Mouse (Mus musculus) hindbrain, embryonic 13.5 days (tissue): Measurements from ENCODE around the gene Paqr7. TPM values are rescaled to one million over a fixed set of nuclear protein-coding genes. Genes with fewer than 3 reads are reported as not detected.
A peak's percentile ranks its signal among the peaks of the same experiment; 100 is the strongest.

Experiments used
- ATAC-seq: fragments of 200-750 bp; cut with Nextera tagmentation; 2 replicates; pipeline ENCODE4 v1.8.0; 2017; ENCODE audit warnings: moderate TSS enrichment; ENCODE audit not compliant: low FRiP score
- H3K27ac ChIP-seq: fragments of 300-500 bp; sonication (generic); 2 replicates; pipeline ENCODE4 v1.5.1; 2015; ENCODE audit warnings: inconsistent platforms, mild to moderate bottlenecking, moderate library complexity
- H3K27me3 ChIP-seq: fragments of 300-500 bp; sonication (generic); 2 replicates; pipeline ENCODE4 v1.6.1; 2015; ENCODE audit warnings: mild to moderate bottlenecking, inconsistent platforms
- H3K36me3 ChIP-seq: fragments of 300-500 bp; sonication (generic); 2 replicates; pipeline ENCODE4 v1.6.1; 2015; ENCODE audit warnings: mild to moderate bottlenecking, inconsistent platforms
- H3K4me1 ChIP-seq: fragments of 300-500 bp; sonication (generic); replicated peaks from 2 replicates; pipeline ENCODE4 v1.6.1; 2015; ENCODE audit warnings: inconsistent platforms
- H3K4me2 ChIP-seq: fragments of 300-500 bp; sonication (generic); 2 replicates; pipeline ENCODE4 v1.6.1; 2015; ENCODE audit warnings: inconsistent platforms, mild to moderate bottlenecking, moderate library complexity
- H3K4me3 ChIP-seq: fragments of 300-500 bp; sonication (generic); 2 replicates; pipeline ENCODE4 v1.5.1; 2015; ENCODE audit warnings: mild to moderate bottlenecking, inconsistent platforms
- H3K9ac ChIP-seq: fragments of 300-500 bp; sonication (generic); 2 replicates; pipeline ENCODE4 v1.6.1; 2015; ENCODE audit warnings: mild to moderate bottlenecking, inconsistent platforms
- H3K9me3 ChIP-seq: fragments of 300-500 bp; sonication (generic); 2 replicates; pipeline ENCODE4 v1.6.1; 2016; ENCODE audit warnings: inconsistent platforms
- WGBS: fragments of 180-500 bp; shearing (Covaris S2); methylation state at CpG from one replicate; pipeline ENCODE4 v1.1.7; 2015; 5-methylcytosine and 5-hydroxymethylcytosine counted together
- polyA plus RNA-seq: library from polyadenylated mRNA; unstranded; fragments of >200 nt; fragmentation: Nextera tagmentation; extraction: Ambion mirVana; gene quantifications from 2 replicates; pipeline ENCODE4 v1.2.1, GENCODE M21; 2015

Gene Paqr7
- 20.2 and 21.5 TPM in 2 replicates for polyA plus RNA-seq

- Histone ChIP-seq H3K27ac (peak within 1 kb of the TSS; percentile 80), H3K9me3 (no peaks in the 10 kb centered on the region), H3K4me1 (peaks cover 35% of the 10 kb centered on the region), H3K9ac (peak within 1 kb of the TSS; percentile 79), H3K4me2 (peak within 1 kb of the TSS; percentile 85), H3K36me3 (no peaks in the 10 kb centered on the region), H3K27me3 (peaks cover 4% of the 10 kb centered on the region; the same call in 1 of the 2 replicates), H3K4me3 (peak within 1 kb of the TSS; percentile 54)
- ATAC-seq, result peak; percentile 75
- WGBS, result 2% methylated on average over 35 of the region's 35 CpGs
These were observed at the start of gene Paqr7 for GRCm38 (mm10) chr4:134496595-134497210. Paqr7 (plus strand) TSS chr4:134496697.

- ATAC-seq, result no peak
- Histone ChIP-seq H3K9me3 (no peaks in the 10 kb centered on the region), H3K4me2 (no peak overlapping the region), H3K4me1 (peaks cover 51% of the 10 kb centered on the region), H3K27me3 (no peaks in the 10 kb centered on the region), H3K36me3 (no peaks in the 10 kb centered on the region), H3K9ac (no peak overlapping the region), H3K4me3 (no peak overlapping the region), H3K27ac (no peak overlapping the region)
- 55% methylated on average over 23 of the region's 23 CpGs for WGBS
These were observed 48.5 kb upstream of the Paqr7 start for GRCm38 (mm10) chr4:134447966-134448365.

DNA sequence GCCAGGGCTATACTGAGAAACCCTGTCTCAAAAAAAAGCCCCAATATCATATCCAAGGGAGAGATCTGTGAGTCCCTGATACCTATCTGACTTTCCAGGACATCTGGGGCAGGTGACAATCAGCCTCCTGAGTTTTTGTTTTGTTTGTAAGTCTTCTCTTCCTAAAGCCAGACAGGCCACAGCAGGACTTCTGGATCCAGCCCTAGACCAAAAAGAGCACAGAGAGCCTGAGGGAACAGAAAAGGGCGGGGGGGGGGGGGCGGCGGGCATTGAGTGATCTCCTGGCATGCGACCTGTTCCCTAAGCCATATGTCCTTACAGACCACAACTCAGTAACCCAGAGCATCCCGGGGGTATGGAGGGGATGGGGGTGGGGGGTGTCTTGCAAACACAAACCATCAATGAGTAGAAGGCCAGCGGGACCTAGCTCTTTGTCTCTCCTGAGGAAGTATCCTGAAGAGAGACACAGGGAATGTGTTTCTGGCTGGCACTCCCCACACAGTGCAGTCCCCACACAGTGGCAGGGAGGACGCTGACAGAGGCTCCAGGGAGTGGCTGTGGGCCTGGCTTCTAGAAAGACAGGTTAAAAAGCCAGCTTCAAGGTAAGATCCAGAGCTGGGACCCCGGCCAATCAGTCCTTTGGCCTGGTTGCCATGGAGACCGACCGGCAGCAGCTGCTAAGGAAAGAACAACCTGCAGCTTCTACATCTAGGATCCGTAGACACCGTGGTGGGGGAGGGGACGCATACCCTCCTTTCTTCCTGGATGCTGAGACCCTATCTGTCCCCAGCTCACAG lies 46.7 kb upstream of the Paqr7 start:
- peak overlapping the region; percentile 98 for H3K27ac ChIP-seq
- no peak overlapping the region for H3K4me3 ChIP-seq
- 0 out of 2 replicates have a peak, but pooled peaks cover 8% of the 10 kb centered on the region for H3K27me3 ChIP-seq
- 13% methylated on average over 13 of the region's 13 CpGs for WGBS
- H3K4me1 ChIP-seq, result peaks cover 60% of the 10 kb centered on the region
- ATAC-seq, result peak; percentile 80
- H3K9ac ChIP-seq, result peak overlapping the region; percentile 67
- H3K4me2 ChIP-seq, result peak overlapping the region; percentile 32
- no peaks in the 10 kb centered on the region for H3K9me3 ChIP-seq
- no peaks in the 10 kb centered on the region for H3K36me3 ChIP-seq

- ATAC-seq, result peak; percentile 47; the same call in 1 of the 2 replicates
- peak overlapping the region; percentile 32 for H3K4me2 ChIP-seq
- no peaks in the 10 kb centered on the region for H3K36me3 ChIP-seq
- H3K4me3 ChIP-seq, result no peak overlapping the region
- H3K27me3 ChIP-seq, result 0 out of 2 replicates have a peak, but pooled peaks cover 8% of the 10 kb centered on the region
- H3K4me1 ChIP-seq, result peaks cover 57% of the 10 kb centered on the region
- peak overlapping the region; percentile 98 for H3K27ac ChIP-seq
- peak overlapping the region; percentile 67 for H3K9ac ChIP-seq
- 10% methylated on average over 20 of the region's 20 CpGs for WGBS
- no peaks in the 10 kb centered on the region for H3K9me3 ChIP-seq
These were observed 45.9 kb upstream of the Paqr7 start for GRCm38 (mm10) chr4:134450392-134451195.

- Histone ChIP-seq H3K9ac (peak overlapping the region; percentile 67; the same call in 1 of the 2 replicates), H3K4me2 (peak overlapping the region; percentile 32; the same call in 1 of the 2 replicates), H3K36me3 (no peaks in the 10 kb centered on the region), H3K27ac (peak overlapping the region; percentile 98), H3K4me3 (no peak overlapping the region), H3K9me3 (no peaks in the 10 kb centered on the region), H3K4me1 (peaks cover 48% of the 10 kb centered on the region), H3K27me3 (0 out of 2 replicates have a peak, but pooled peaks cover 8% of the 10 kb centered on the region)
- 40% methylated on average over 9 of the region's 9 CpGs for WGBS
- ATAC-seq, result no peak
These were observed 45.0 kb upstream of the Paqr7 start for GRCm38 (mm10) chr4:134451484-134451883.

GRCm38 (mm10) chr4:134453619-134454400 lies 42.7 kb upstream of the Paqr7 start:
- 0 out of 2 replicates have a peak, but pooled peaks cover 8% of the 10 kb centered on the region for H3K27me3 ChIP-seq
- peak overlapping the region; percentile 40 for H3K4me2 ChIP-seq
- no peak overlapping the region for H3K4me3 ChIP-seq
- 25% methylated on average over 34 of the region's 34 CpGs for WGBS
- H3K27ac ChIP-seq, result no peak overlapping the region
- H3K4me1 ChIP-seq, result peaks cover 37% of the 10 kb centered on the region
- H3K9me3 ChIP-seq, result no peaks in the 10 kb centered on the region
- ATAC-seq, result no peak
- H3K9ac ChIP-seq, result peak overlapping the region; percentile 55
- H3K36me3 ChIP-seq, result no peaks in the 10 kb centered on the region

DNA sequence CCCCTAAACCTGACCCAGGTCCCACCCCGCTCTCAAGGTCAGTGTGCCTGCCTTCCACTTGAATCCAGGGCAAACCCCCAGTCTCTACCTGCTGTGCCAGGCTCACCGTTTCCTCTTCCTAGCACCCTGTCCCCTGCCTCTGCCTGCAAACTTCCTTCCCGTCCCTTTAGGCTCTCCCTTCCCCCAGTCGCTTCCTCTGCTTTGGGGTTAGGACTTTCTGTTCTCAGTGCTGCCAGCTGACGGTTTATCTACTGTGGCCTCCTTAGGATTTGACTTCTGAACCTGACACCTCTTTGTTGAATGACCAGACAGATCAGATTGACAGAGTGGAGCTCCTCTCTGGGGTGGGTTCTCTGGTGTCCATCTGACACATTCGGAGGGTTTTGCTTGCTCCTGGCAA lies 41.2 kb upstream of the Paqr7 start:
- 0 out of 2 replicates have a peak, but pooled peaks cover 8% of the 10 kb centered on the region for H3K27me3 ChIP-seq
- no peak overlapping the region for H3K9ac ChIP-seq
- no peak for ATAC-seq
- H3K4me2 ChIP-seq, result no peak overlapping the region
- H3K4me1 ChIP-seq, result peaks cover 22% of the 10 kb centered on the region
- H3K27ac ChIP-seq, result no peak overlapping the region
- 57% methylated on average over 6 of the region's 6 CpGs for WGBS
- H3K36me3 ChIP-seq, result no peaks in the 10 kb centered on the region
- no peaks in the 10 kb centered on the region for H3K9me3 ChIP-seq
- no peak overlapping the region for H3K4me3 ChIP-seq

DNA sequence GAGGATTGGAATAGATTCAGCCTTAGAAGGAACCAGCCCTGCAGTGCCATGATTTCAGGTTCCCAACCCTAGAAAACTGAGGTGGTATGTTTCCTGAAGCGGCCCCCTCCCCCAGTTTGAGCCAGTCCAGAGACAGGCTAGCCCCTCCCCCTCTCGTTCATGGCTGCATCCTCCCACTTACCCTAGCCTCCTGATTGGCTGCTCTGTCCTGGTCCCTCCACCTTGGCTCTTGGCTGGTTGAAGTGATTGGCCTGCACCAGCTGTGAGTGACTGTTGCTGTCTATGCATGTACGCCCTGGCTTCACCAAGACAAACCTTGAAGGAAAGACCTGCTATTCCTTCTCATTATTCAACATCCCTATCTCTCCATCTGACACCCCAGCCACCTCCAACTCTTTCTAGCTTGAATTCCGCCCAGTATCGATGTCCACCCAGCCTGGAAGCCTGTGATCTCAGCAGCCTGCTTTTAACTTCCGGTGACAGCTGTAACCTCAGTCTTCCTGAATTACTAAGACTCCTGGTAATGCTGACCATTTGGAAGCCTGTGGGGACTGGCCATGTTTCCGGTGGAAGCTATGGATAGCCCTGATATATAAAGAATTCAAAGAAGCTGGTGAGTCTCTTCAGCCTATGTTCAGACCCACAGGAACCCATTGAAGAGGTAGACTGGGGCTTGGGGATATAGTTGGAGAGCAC lies 39.2 kb upstream of the Paqr7 start:
- Histone ChIP-seq H3K4me2 (no peak overlapping the region), H3K9ac (no peak overlapping the region), H3K4me1 (peaks cover 8% of the 10 kb centered on the region), H3K36me3 (no peaks in the 10 kb centered on the region), H3K9me3 (no peaks in the 10 kb centered on the region), H3K4me3 (no peak overlapping the region), H3K27ac (no peak overlapping the region), H3K27me3 (0 out of 2 replicates have a peak, but pooled peaks cover 10% of the 10 kb centered on the region)
- ATAC-seq, result no peak
- WGBS, result 64% methylated on average over 7 of the region's 7 CpGs

- ATAC-seq, result no peak
- Histone ChIP-seq H3K4me3 (no peak overlapping the region), H3K27ac (no peak overlapping the region), H3K27me3 (0 out of 2 replicates have a peak, but pooled peaks cover 6% of the 10 kb centered on the region), H3K4me1 (peaks cover 2% of the 10 kb centered on the region), H3K36me3 (no peaks in the 10 kb centered on the region), H3K4me2 (no peak overlapping the region), H3K9ac (no peak overlapping the region), H3K9me3 (no peaks in the 10 kb centered on the region)
- 80% methylated on average over 5 of the region's 5 CpGs for WGBS
These were observed 37.6 kb upstream of the Paqr7 start for GRCm38 (mm10) chr4:134458856-134459255.

GRCm38 (mm10) chr4:134460277-134460676 lies 36.2 kb upstream of the Paqr7 start:
- no peak overlapping the region for H3K9ac ChIP-seq
- no peak overlapping the region for H3K4me2 ChIP-seq
- ATAC-seq, result no peak
- H3K36me3 ChIP-seq, result no peaks in the 10 kb centered on the region
- 87% methylated on average over 10 of the region's 10 CpGs for WGBS
- H3K4me1 ChIP-seq, result peaks cover 2% of the 10 kb centered on the region
- no peaks in the 10 kb centered on the region for H3K9me3 ChIP-seq
- no peak overlapping the region for H3K27ac ChIP-seq
- 0 out of 2 replicates have a peak, but pooled peaks cover 2% of the 10 kb centered on the region for H3K27me3 ChIP-seq
- H3K4me3 ChIP-seq, result no peak overlapping the region

GRCm38 (mm10) chr4:134461252-134461651 lies 35.2 kb upstream of the Paqr7 start:
- no peak overlapping the region for H3K4me2 ChIP-seq
- no peak overlapping the region for H3K4me3 ChIP-seq
- no peak for ATAC-seq
- H3K9ac ChIP-seq, result no peak overlapping the region
- H3K36me3 ChIP-seq, result no peaks in the 10 kb centered on the region
- no peaks in the 10 kb centered on the region for H3K9me3 ChIP-seq
- 88% methylated on average over 5 of the region's 5 CpGs for WGBS
- H3K27me3 ChIP-seq, result 0 out of 2 replicates have a peak, but pooled peaks cover 2% of the 10 kb centered on the region
- H3K27ac ChIP-seq, result no peak overlapping the region
- peaks cover 12% of the 10 kb centered on the region for H3K4me1 ChIP-seq
